Mouse (Mus musculus): ENCODE data around the gene Tmem45a. TPM values are rescaled to one million over a fixed set of nuclear protein-coding genes. Genes with fewer than 3 reads are reported as not detected.

The Tmem45a gene
- polyA plus RNA-seq, 1 experiment from 2014 or later: 20.1 TPM

- Histone ChIP-seq H3K9me3 (no peaks in the 10 kb centered on the region), H3K9ac (replicated peaks) (no peak overlapping the region), H3K4me1 (replicated peaks) (no peaks in the 10 kb centered on the region), H3K4me2 (no peak overlapping the region), H3K36me3 (no peaks in the 10 kb centered on the region), H3K4me3 (replicated peaks) (no peak overlapping the region), H3K27ac (no peak overlapping the region), H3K27me3 (no peaks in the 10 kb centered on the region)
- 87% methylated on average over 5 of the region's 5 CpGs for WGBS
- ATAC-seq (ENCODE audit: insufficient number of reproducible peaks, insufficient read depth, low FRiP score, low TSS enrichment, low read depth): no peak
Measured at GRCm38 (mm10) chr16:56868361-56868760, 17.6 kb downstream of the Tmem45a start.

GRCm38 (mm10) chr16:56867591-56867990 is 18.4 kb downstream of the Tmem45a start:
- no peak for ATAC-seq (ENCODE audit: insufficient number of reproducible peaks, insufficient read depth, low FRiP score, low TSS enrichment, low read depth)
- no peak overlapping the region for H3K9ac ChIP-seq (replicated peaks)
- no peaks in the 10 kb centered on the region for H3K36me3 ChIP-seq
- no peaks in the 10 kb centered on the region for H3K27me3 ChIP-seq
- no peak overlapping the region for H3K4me2 ChIP-seq
- WGBS: 64% methylated on average over 4 of the region's 4 CpGs
- H3K4me1 ChIP-seq (replicated peaks): no peaks in the 10 kb centered on the region
- H3K9me3 ChIP-seq: no peaks in the 10 kb centered on the region
- H3K4me3 ChIP-seq (replicated peaks): no peak overlapping the region
- no peak overlapping the region for H3K27ac ChIP-seq

- Histone ChIP-seq H3K9ac (replicated peaks) (no peak overlapping the region), H3K27me3 (no peaks in the 10 kb centered on the region), H3K4me2 (no peak overlapping the region), H3K27ac (peak overlapping the region; percentile 17; the same call in 1 of the 2 replicates), H3K4me1 (replicated peaks) (peaks cover 6% of the 10 kb centered on the region), H3K36me3 (no peaks in the 10 kb centered on the region), H3K4me3 (replicated peaks) (no peak overlapping the region), H3K9me3 (no peaks in the 10 kb centered on the region)
- WGBS: 60% methylated on average over 10 of the region's 10 CpGs
- ATAC-seq (ENCODE audit: insufficient number of reproducible peaks, insufficient read depth, low FRiP score, low TSS enrichment, low read depth): no peak
Measured at GRCm38 (mm10) chr16:56852841-56853587, 33.0 kb downstream of the Tmem45a start.

GRCm38 (mm10) chr16:56842988-56843387 is 43.0 kb downstream of the Tmem45a start:
- ATAC-seq (ENCODE audit: insufficient number of reproducible peaks, insufficient read depth, low FRiP score, low TSS enrichment, low read depth): no peak
- Histone ChIP-seq H3K4me1 (replicated peaks) (no peaks in the 10 kb centered on the region), H3K36me3 (no peaks in the 10 kb centered on the region), H3K27ac (no peak overlapping the region), H3K9me3 (no peaks in the 10 kb centered on the region), H3K9ac (replicated peaks) (no peak overlapping the region), H3K4me2 (no peak overlapping the region), H3K4me3 (replicated peaks) (no peak overlapping the region), H3K27me3 (no peaks in the 10 kb centered on the region)
- 84% methylated on average over 5 of the region's 5 CpGs for WGBS

GRCm38 (mm10) chr16:56833312-56833711 is 52.7 kb downstream of the Tmem45a start:
- Histone ChIP-seq H3K4me3 (replicated peaks) (no peak overlapping the region), H3K4me1 (replicated peaks) (no peaks in the 10 kb centered on the region), H3K27ac (no peak overlapping the region), H3K27me3 (no peaks in the 10 kb centered on the region), H3K4me2 (no peak overlapping the region), H3K9me3 (no peaks in the 10 kb centered on the region), H3K9ac (replicated peaks) (no peak overlapping the region), H3K36me3 (no peaks in the 10 kb centered on the region)
- ATAC-seq (ENCODE audit: insufficient number of reproducible peaks, insufficient read depth, low FRiP score, low TSS enrichment, low read depth): no peak
- WGBS: 91% methylated on average over 1 of the region's 1 CpGs

GRCm38 (mm10) chr16:56831986-56832385 is 54.0 kb downstream of the Tmem45a start:
- Histone ChIP-seq H3K36me3 (no peaks in the 10 kb centered on the region), H3K4me2 (no peak overlapping the region), H3K27me3 (no peaks in the 10 kb centered on the region), H3K4me1 (replicated peaks) (no peaks in the 10 kb centered on the region), H3K27ac (no peak overlapping the region), H3K9ac (replicated peaks) (no peak overlapping the region), H3K4me3 (replicated peaks) (no peak overlapping the region), H3K9me3 (no peaks in the 10 kb centered on the region)
- no peak for ATAC-seq (ENCODE audit: insufficient number of reproducible peaks, insufficient read depth, low FRiP score, low TSS enrichment, low read depth)
- 92% methylated on average over 2 of the region's 2 CpGs for WGBS

GRCm38 (mm10) chr16:56801370-56802109 is 84.4 kb downstream of the Tmem45a start:
- H3K4me1 ChIP-seq (replicated peaks): no peaks in the 10 kb centered on the region
- H3K9ac ChIP-seq (replicated peaks): no peak overlapping the region
- no peak overlapping the region for H3K27ac ChIP-seq
- no peak for ATAC-seq (ENCODE audit: insufficient number of reproducible peaks, insufficient read depth, low FRiP score, low TSS enrichment, low read depth)
- H3K4me2 ChIP-seq: no peak overlapping the region
- no peaks in the 10 kb centered on the region for H3K36me3 ChIP-seq
- H3K9me3 ChIP-seq: no peaks in the 10 kb centered on the region
- WGBS: 79% methylated on average over 6 of the region's 6 CpGs
- H3K4me3 ChIP-seq (replicated peaks): no peak overlapping the region
- H3K27me3 ChIP-seq: 0 out of 2 replicates have a peak, but pooled peaks cover 2% of the 10 kb centered on the region

- H3K4me1 ChIP-seq (replicated peaks): no peaks in the 10 kb centered on the region
- H3K4me2 ChIP-seq: no peak overlapping the region
- H3K9ac ChIP-seq (replicated peaks): no peak overlapping the region
- H3K36me3 ChIP-seq: no peaks in the 10 kb centered on the region
- no peak for ATAC-seq (ENCODE audit: insufficient number of reproducible peaks, insufficient read depth, low FRiP score, low TSS enrichment, low read depth)
- WGBS: 91% methylated on average over 7 of the region's 7 CpGs
- H3K4me3 ChIP-seq (replicated peaks): no peak overlapping the region
- H3K27me3 ChIP-seq: 0 out of 2 replicates have a peak, but pooled peaks cover 2% of the 10 kb centered on the region
- no peak overlapping the region for H3K27ac ChIP-seq
- H3K9me3 ChIP-seq: no peaks in the 10 kb centered on the region
Measured at GRCm38 (mm10) chr16:56800946-56801345, 85.0 kb downstream of the Tmem45a start.

- Histone ChIP-seq H3K4me1 (replicated peaks) (no peaks in the 10 kb centered on the region), H3K9me3 (no peaks in the 10 kb centered on the region), H3K27ac (no peak overlapping the region), H3K36me3 (no peaks in the 10 kb centered on the region), H3K27me3 (0 out of 2 replicates have a peak, but pooled peaks cover 2% of the 10 kb centered on the region), H3K4me2 (no peak overlapping the region), H3K4me3 (replicated peaks) (no peak overlapping the region), H3K9ac (replicated peaks) (no peak overlapping the region)
- ATAC-seq (ENCODE audit: insufficient number of reproducible peaks, insufficient read depth, low FRiP score, low TSS enrichment, low read depth): no peak
- 50% methylated on average over 2 of the region's 2 CpGs for WGBS
Measured at GRCm38 (mm10) chr16:56800469-56800868, 85.5 kb downstream of the Tmem45a start.

- no peak overlapping the region for H3K9ac ChIP-seq (replicated peaks)
- no peak overlapping the region for H3K4me2 ChIP-seq
- 0 out of 2 replicates have a peak, but pooled peaks cover 2% of the 10 kb centered on the region for H3K27me3 ChIP-seq
- no peaks in the 10 kb centered on the region for H3K36me3 ChIP-seq
- no peak overlapping the region for H3K4me3 ChIP-seq (replicated peaks)
- no peaks in the 10 kb centered on the region for H3K4me1 ChIP-seq (replicated peaks)
- WGBS: 84% methylated on average over 3 of the region's 3 CpGs
- H3K27ac ChIP-seq: no peak overlapping the region
- no peak for ATAC-seq (ENCODE audit: insufficient number of reproducible peaks, insufficient read depth, low FRiP score, low TSS enrichment, low read depth)
- no peaks in the 10 kb centered on the region for H3K9me3 ChIP-seq
Measured at GRCm38 (mm10) chr16:56799541-56800029, 86.4 kb downstream of the Tmem45a start.

GRCm38 (mm10) chr16:56798873-56799272 is 87.1 kb downstream of the Tmem45a start:
- no peak overlapping the region for H3K9ac ChIP-seq (replicated peaks)
- H3K4me2 ChIP-seq: no peak overlapping the region
- H3K9me3 ChIP-seq: no peaks in the 10 kb centered on the region
- 0 out of 2 replicates have a peak, but pooled peaks cover 2% of the 10 kb centered on the region for H3K27me3 ChIP-seq
- no peaks in the 10 kb centered on the region for H3K4me1 ChIP-seq (replicated peaks)
- 81% methylated on average over 7 of the region's 7 CpGs for WGBS
- no peak for ATAC-seq (ENCODE audit: insufficient number of reproducible peaks, insufficient read depth, low FRiP score, low TSS enrichment, low read depth)
- H3K36me3 ChIP-seq: no peaks in the 10 kb centered on the region
- H3K27ac ChIP-seq: no peak overlapping the region
- H3K4me3 ChIP-seq (replicated peaks): no peak overlapping the region
